Comparison of ENCODE assay signal across 9 mouse cellular contexts in genomic region chr17:69969816-69970750, GRCm38 (mm10). TPM values are rescaled to one million over a fixed set of nuclear protein-coding genes. Genes with fewer than 3 reads are reported as not detected.
DNase-seq lines count a peak whose midpoint lies in the region; ATAC-seq lines count a peak whose summit lies in the region.
"Had no signal": no experiment of that assay in that cellular context is flagged by ENCODE, and none has a peak within 500 bp of the region (broad histone marks: within the 10 kb centered on the region; RNA-seq: fewer than 3 reads in every experiment).

No protein-coding gene starts in this region.

- H3K4me2 ChIP-seq in limb, embryonic 12.5 days: peak overlapping the region; percentile 98

- peak; percentile 4 for DNase-seq in thymus, postnatal 4 days
- no peak for DNase-seq in thymus, postnatal 10 days (ENCODE audit: low spot score in 2 of 2)
- DNase-seq in cerebellum, postnatal 10 days: peak; percentile 73 to 76
- DNase-seq in hindbrain, embryonic 10.5 days (ENCODE audit: low spot score): peak; percentile 35
- peak; percentile 74 for DNase-seq in retina, postnatal 1 day
- no peak for DNase-seq in gastrocnemius, postnatal 36 days

- no peaks in the 10 kb centered on the region for H3K36me3 ChIP-seq in hindbrain, embryonic 10.5 days
- H3K36me3 ChIP-seq in limb, embryonic 12.5 days: no peaks in the 10 kb centered on the region

- peak overlapping the region; percentile 71 for H3K4me3 ChIP-seq in hindbrain, embryonic 10.5 days
- H3K4me3 ChIP-seq in limb, embryonic 12.5 days (replicated peaks): peak overlapping the region; percentile 59

- intact Hi-C loops in gastrocnemius, postnatal 36 days (cut with DNase I): no loop called here

- peak overlapping the region; percentile 69 for H3K27ac ChIP-seq in hindbrain, embryonic 10.5 days
- H3K27ac ChIP-seq in limb, embryonic 12.5 days: no peak overlapping the region

- peaks cover 40% of the 10 kb centered on the region for H3K27me3 ChIP-seq in hindbrain, embryonic 10.5 days (ENCODE audit: insufficient read depth, poor library complexity, severe bottlenecking)
- H3K27me3 ChIP-seq in limb, embryonic 12.5 days: peaks cover 55% of the 10 kb centered on the region

- no peaks in the 10 kb centered on the region for H3K9me3 ChIP-seq in hindbrain, embryonic 10.5 days
- no peaks in the 10 kb centered on the region for H3K9me3 ChIP-seq in limb, embryonic 12.5 days

- peaks cover 18% of the 10 kb centered on the region for H3K4me1 ChIP-seq in hindbrain, embryonic 10.5 days (replicated peaks)
- peaks cover 10% of the 10 kb centered on the region for H3K4me1 ChIP-seq in limb, embryonic 12.5 days (replicated peaks)

- ATAC-seq in limb, embryonic 12.5 days (ENCODE audit: insufficient number of reproducible peaks, insufficient read depth, low FRiP score, low TSS enrichment, low read depth): no peak
- ATAC-seq in granulocyte monocyte progenitor cell, adult 5-6 weeks (replicated peaks; ENCODE audit: poor library complexity, severe bottlenecking): no peak

- 0 out of 2 replicates have a peak overlapping the region, but pooled peaks have one; percentile 40 for H3K9ac ChIP-seq in limb, embryonic 12.5 days (replicated peaks)

- WGBS in hindbrain, embryonic 10.5 days: under 1% methylated on average over 43 of the region's 43 CpGs
- 2% methylated on average over 43 of the region's 43 CpGs for WGBS in limb, embryonic 12.5 days

RNA-seq across cellular contexts. Expression of gene Dlgap1, which starts 1.2 kb away (rescaled TPM):
- 1.7 and 2.4 TPM in 2 replicates for polyA plus RNA-seq in hindbrain, embryonic 10.5 days (2016; fragmentation: Nextera tagmentation; extraction: Ambion mirVana)
- 3.5 and 4.0 TPM in 2 replicates for polyA plus RNA-seq in limb, embryonic 12.5 days (2016; fragmentation: Nextera tagmentation; extraction: Ambion mirVana)
- not detected in 2 replicates for total RNA-seq in granulocyte monocyte progenitor cell, adult 5-6 weeks (2014; fragmentation: Nextera tagmentation)
- total RNA-seq in granulocyte monocyte progenitor cell, adult 5-6 weeks (2017): not detected in 2 replicates
- under 1 TPM; 0.10 to 0.54 TPM for total RNA-seq in gastrocnemius, postnatal 36 days (2021)
- total RNA-seq: common myeloid progenitor, adult 5-6 weeks had no signal

Comparison
In these comparisons a context has a peak if more than half of its experiments do, and no peak if none do; other contexts are left out.
1. DNase-seq: peak in thymus, postnatal 4 days (single experiment), cerebellum, postnatal 10 days (2 of 2), hindbrain, embryonic 10.5 days (single experiment) and retina, postnatal 1 day (single experiment); none in thymus, postnatal 10 days (0 of 2) and gastrocnemius, postnatal 36 days (0 of 2).